Mouse (Mus musculus) left cerebral cortex, postnatal 25 days (tissue): ENCODE measurements around the gene Card11. TPM values are rescaled to one million over a fixed set of nuclear protein-coding genes. Genes with fewer than 3 reads are reported as not detected.

ENCODE experiments used
- DNase-seq, 2 experiments: peaks; one replicate each; pipeline ENCODE4 v3.0.0; 2022; ENCODE audit warnings: low spot score in 2 of 2, mixed read lengths in 1 of 2
- intact Hi-C: fragments of 180-260 bp; cut with DNase I; formaldehyde crosslinking; loops from one replicate; pipeline ENCODE4 v1.15.1; 2025
- total RNA-seq, 2 experiments: library from RNA; stranded (reverse); gene quantifications; 2 replicates each; pipeline ENCODE4 v1.2.3; 2021

Card11 gene
- total RNA-seq, 2 experiments from 2014 or later: 0.16 TPM; not detected in 1

DNA sequence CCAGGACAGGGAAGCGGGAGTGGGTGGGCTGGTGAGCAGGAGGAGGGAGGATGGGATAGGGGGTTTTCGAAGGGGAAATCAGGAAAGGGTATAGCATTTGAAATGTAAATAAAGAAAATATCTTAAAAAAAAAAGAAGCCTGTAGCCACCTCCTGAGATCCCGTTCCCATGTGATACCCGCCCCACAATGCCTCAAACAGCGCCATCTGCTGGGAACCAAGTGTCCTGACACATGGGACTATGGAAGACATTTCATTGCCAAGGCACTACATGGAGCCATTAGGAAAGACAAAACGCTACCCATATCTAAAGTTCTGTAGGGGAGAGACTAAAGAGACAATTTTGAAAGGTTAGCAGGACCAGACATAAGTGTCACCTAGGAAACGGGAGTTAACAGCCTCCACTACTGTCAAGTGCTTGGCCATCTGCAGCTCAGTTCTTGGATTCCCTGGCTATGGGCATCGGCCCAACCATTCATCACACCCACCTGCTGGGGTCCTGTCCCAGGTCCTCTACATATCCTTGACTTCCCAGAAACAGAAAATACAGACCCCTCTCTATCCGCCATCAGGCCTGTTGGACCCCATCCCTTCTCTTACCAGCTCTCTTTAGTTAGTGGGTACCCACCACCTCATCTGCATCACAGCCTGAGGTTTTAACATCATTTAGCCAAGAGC is 65.6 kb downstream of the Card11 start:
- intact Hi-C loops: no loop called here
- DNase-seq: no peak

DNA sequence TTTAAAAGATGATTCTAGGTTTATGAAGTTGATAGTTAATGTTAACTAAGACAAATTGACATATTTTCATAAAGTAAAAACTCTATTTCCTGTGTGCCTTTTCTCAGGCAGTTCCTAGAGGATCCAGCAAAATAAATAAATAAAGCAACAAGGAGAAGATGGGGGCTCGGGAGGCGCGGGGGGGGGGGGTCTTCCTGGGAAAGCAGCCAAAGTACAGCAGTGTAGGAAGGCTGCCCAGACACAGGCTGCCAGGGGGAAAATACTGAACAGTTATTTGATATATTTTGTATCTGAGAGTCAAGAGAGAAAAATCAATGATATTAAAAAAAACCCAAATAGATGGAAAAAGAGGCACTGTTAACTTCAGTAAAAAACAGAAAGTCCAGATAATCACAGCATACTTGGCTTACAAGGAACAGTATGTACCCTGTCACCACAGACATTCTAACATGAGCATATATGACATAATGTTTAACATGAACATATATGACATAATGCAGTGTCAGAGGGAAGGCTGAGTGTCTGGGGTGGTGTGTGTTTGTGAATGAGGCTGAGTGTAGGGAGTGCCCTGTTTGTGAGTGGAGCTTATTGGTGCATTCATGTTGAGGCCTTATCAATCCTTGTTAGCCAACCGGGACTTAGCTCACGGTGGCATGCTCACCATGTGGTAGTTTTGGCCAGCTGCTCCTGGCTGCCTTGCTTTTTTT is 68.7 kb downstream of the Card11 start:
- intact Hi-C loops: no loop called here
- DNase-seq: no peak

DNA sequence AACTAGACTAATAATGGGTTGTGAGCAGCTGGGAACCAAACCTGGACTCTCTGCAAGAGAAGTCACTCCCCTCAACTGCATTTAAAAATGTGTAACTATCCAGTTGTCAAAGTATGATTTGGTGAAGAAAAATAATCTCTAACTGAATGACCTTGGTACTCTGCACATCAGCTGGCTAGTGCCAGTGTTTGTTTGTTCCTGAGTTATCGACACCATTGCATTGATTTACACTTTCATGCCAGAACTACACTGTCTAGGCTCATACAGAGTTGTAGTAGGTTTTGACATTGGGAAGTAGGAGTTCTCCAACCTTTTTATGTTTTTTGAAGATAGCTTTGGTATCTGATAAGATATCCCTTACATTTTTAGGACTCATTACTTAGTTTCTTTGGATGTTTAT is 81.9 kb downstream of the Card11 start:
- intact Hi-C loops: no loop called here
- DNase-seq: no peak

DNA sequence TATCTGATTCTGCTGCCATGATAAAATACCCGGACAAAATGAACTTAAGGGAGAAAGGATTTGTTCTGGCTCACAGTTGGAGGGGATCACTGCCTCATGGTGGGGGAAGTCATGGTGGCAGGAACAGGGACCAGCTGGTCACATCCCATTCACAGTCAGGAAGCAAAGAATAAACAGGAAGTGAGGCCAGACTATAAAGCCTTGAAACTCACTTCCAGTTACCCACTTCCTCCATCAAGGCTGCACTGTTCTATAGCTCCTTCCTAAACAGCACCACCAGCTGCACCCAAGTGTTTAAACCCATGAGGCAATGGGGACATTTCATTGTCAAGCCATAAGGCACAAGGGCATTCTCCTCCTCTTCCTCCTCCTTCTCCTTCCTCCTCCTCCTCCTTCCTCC is 82.6 kb downstream of the Card11 start:
- intact Hi-C loops: no loop called here
- DNase-seq: no peak

DNA sequence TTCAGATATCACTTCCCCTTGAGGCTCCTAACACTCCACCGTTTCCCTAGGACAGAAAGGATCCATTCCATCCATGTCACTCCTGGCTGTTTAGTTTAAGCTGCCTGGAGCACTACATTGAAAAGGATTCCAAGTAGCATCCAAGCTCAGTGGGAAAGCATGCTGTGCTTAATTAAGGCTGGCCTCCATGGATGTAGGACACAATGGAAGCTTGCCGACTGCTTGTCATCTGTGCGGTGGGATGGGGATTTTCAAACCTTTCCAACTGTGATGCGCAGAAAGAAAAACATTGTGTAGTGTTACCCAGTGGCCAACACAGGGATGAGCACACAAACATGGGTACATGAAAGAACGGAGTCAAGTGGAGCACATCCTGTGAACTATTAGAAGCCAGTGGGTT is 89.5 kb downstream of the Card11 start:
- no peak for DNase-seq
- intact Hi-C loops: no loop called here

DNA sequence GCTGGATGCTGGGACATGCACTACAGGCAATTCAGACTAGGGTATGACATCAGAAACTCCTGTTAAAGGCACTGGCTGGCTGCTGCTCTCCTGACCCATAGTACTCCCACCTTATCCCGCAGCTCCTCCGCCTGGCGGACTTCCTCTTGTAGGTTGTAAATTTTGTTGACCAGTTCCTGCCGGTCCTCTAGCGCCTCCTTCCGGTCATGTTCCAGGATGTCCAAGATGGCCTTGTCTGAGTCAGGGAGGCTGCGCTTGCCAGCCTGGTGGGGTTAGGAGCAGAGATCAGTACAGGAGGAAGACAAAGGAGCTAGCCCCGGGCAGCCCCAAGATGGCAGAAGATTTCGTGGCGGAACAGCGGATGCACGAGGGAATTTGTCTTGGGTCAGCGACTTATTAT is 99.5 kb downstream of the Card11 start:
- no peak for DNase-seq
- intact Hi-C loops: no loop called here

DNA sequence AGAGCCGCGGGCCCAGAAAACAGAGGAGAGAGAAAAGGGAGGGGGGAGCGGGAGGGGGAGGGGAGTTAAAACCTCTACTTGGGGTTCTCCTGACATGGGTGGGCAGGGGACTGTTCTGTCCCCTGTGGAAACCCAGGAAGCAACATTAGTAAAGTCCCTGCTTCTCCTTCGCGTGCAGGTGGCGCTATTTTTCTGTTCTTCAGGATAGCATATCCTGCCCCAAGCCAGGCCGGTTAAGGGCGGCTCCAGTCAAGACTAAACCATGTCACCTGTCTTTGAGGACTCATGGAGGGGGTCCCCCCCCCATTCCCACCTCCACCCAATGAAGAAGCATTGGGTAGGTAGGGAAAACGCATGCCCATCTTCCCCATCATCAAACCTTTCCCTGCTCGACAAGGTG is 109.3 kb downstream of the Card11 start:
- DNase-seq: peak in 1 of 2 experiments; percentile 13
- intact Hi-C loops: loop anchor here (2.0 kb wide), 1 partner anchor 50 kb away; no protein-coding TSS in a partner anchor

DNA sequence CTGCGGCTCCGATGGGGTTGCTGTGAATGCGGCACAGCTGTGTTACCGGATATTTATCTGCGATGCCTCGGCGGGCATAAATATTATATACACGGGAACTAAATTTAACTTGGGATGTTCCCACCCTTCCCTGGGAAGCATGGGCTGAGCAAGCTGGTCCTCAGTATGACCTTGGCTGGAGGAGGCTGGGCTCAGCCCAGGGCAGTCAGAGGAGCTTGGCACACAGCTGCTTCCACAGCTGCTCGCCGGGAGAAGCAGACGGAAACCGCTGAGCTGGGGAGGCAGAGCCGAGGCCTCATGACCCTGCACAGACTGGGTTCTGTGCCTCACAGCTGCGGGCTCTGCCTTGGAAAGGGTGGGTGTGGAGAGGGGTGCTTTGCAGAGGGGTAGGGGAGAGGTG is 110.3 kb downstream of the Card11 start:
- DNase-seq: peak; percentile 18 to 29
- intact Hi-C loops: loop anchor here (2.0 kb wide), 1 partner anchor 51 kb away; no protein-coding TSS in a partner anchor

DNA sequence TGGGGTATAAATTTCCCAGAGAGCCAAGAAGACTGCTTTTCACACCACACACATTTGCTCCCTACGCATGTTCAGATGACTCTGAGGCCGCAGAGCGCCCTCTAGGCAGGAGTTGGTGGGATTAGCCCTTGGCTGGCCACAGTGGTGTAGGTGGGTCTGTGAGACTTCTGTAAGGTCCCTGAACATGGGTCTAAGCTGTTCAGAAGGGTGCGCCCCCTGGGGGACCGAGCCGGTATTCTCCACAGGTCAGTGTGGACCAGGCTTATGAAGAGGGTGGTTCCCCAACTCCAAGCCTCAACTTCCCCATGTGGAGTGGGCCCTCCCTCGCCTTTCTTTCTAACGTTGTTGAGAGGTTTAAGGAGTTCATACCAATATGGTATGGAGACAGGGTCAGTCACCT is 110.8 kb downstream of the Card11 start:
- intact Hi-C loops: no loop called here
- peak; percentile 18 to 24 for DNase-seq

DNA sequence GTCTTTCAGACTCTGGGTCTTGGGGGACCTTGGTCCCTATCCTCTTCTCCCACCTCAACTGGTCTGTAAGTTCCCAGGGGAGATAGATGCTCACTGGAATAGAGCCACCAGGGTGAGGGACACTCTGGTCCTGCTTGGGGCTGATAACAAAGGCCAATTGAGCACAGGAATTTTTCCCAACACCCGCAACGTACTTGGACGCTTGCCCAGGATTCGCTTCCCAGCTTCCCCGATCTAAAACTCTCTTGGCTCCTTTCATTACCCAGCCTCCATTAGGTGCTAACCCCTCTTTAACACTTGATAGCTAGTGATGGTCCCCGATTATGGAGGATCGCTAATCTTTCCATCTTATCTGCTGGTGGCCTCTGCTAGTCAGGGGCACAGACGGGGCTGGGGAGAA is 112.5 kb downstream of the Card11 start:
- DNase-seq: no peak
- intact Hi-C loops: no loop called here

DNA sequence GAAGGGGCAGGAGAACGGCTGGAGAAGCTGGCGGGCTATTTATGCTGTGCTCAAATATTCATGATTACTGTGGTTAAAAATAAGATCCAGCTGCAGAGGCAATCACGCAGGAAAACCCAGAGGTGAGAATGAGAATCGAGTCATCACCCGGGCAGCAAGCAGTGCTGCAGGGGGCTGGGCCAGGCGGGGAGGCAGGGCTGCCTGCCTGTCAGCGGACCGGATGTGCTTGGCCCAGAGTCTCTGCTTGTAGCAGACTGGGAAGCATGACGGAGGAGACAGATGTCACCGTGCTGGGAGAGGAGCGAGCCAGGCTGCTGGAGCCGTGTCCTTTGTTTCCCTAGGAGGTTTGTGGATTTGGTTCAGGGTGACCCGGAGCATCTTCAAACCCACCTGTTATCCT is 115.4 kb downstream of the Card11 start:
- intact Hi-C loops: no loop called here

DNA sequence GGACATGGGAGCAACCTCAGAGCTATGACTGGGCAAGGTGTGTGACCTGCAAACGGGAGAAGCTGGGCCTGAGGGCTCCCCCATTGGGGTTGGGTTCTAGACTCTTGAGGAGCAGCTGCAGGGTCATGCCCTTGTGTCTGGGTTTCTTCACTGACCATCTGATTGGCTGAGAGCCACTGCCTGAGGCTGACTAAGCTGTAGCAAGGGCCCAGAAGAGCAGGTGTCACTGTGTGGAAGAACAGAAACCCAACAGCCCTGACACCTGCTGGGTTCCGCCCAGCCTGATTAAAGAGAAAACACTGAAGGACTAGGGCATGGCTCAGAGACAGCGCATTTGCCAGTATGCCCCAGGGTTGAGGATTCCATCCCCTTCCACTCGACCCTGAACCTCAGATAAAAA is 118.0 kb downstream of the Card11 start:
- intact Hi-C loops: no loop called here
- DNase-seq: no peak

More for the DNA sequence above, 115.4 kb downstream of the Card11 start:
- DNase-seq: peak; percentile 18 to 46

DNA sequence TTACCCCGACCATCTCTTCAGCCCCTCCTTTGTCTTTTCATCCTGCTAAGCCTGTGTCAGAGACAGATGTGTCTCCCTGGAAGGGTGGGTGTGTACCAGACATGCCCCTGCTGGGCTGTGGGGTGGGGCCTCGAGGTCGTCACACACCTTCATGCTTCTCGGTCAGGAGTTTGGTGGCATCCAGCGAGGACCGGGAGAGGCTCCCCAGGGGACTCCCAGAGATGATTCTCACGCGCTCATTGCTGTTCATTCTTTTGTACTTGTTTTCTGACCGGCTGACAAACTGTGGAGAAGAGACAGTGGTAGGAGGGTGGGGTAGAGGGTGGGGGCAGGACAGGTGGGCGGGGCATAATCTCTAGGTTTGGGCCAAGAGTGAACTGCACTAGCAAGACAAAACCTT is 120.2 kb downstream of the Card11 start:
- intact Hi-C loops: no loop called here
- DNase-seq: no peak

DNA sequence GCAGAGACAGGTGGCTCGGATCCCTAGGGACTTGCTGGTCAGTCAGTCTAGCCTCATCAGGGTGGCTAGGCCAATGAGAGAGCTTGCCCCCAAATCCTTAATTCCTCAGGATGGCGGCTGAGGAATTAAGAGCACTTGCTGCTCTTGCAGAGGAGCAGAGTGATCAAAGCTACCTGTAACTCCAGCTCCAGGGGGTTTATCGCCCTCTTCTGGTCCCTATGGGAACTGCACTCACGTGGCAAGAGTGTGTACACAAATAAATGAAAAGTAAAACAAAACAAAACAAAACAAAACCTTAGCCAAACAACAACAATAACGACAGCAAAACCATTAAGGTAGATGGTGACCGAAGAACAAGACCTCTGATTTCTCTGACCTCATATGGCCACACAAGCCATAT is 121.7 kb downstream of the Card11 start:
- DNase-seq: no peak
- intact Hi-C loops: no loop called here

DNA sequence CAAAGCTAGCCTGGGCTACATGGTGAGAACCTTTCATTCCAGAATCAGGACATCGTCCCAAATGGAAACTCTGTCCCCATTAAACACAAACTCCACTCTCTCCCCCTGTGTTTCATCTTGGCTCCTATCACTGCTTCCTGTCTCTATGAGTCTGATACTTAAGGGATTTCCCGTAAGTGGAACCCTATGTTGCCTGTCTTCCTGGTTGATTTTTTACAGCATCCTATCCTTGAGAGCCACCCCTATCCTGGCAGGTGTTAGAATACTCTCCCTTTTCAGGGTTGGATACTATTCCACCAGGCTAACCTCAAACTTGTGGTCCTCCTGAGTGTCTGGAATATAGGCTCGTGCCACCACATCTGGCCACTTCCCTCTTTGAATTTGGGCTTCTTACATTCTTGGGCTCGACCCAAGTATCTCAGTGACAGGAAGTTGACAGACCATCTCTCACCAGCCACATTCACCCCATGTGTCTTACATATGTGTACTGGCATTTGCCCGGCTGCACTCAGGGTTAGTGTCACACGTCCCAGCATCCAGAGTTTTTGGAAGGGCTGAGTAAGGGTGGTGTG is 126.6 kb downstream of the Card11 start:
- intact Hi-C loops: loop anchor here (5.0 kb wide), 1 partner anchor 88 kb away; no protein-coding TSS in a partner anchor

DNA sequence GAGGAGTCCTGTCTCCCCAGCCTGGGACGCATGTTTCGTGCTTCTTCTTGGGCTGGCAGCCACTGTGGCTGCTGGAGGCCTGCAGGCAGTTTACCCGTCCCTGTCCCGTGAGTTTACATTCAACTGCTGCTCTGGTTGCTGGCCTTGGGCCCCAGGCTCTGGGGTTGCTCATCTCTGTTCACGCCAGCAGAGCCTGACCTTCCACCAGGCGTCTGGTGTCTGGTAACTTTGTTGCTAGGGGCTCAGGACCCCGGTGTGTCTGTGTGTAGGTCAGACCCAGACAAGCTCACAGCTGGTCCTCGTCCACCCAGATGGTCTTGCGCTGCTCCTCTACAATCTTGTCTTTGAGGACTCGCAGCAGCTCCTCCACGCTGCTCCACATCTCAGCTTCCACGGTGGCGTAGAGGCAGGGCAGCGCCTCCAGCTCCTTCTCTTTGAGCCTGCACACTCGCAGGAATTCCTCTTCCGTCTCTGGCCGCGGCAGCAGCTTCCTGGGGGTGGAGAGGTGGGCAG is 127.3 kb downstream of the Card11 start:
- intact Hi-C loops: loop anchor here (5.0 kb wide), 1 partner anchor 89 kb away; no protein-coding TSS in a partner anchor
- peak; percentile 21 to 62 for DNase-seq

More for the DNA sequence above, 126.6 kb downstream of the Card11 start:
- no peak for DNase-seq

DNA sequence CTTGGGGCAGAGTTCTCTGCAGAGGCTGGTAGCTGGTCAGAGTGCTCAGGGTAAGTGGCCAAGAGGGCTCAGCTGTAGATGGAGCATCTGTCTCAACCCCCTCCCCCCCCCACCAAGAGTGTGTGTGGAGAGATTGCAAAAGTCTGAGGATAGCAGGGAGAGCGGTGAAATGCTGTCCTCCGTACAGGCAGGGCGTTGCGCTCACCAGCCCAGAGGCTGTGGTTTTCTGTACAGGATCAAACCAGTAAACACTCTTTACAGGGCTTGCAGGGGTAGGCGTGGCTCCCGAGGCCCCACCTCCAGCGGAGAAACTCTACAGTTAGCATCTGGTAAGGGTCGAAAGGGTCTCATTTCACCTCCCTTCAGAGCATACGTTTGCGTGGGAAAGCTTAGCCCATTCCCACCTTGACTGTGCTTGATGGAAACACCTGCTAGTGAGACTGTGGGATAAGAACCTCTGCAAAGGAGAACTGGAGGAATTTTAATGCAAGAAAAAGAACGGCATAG is 127.8 kb downstream of the Card11 start:
- DNase-seq: no peak
- intact Hi-C loops: loop anchor here (5.0 kb wide), 1 partner anchor 90 kb away; no protein-coding TSS in a partner anchor

DNA sequence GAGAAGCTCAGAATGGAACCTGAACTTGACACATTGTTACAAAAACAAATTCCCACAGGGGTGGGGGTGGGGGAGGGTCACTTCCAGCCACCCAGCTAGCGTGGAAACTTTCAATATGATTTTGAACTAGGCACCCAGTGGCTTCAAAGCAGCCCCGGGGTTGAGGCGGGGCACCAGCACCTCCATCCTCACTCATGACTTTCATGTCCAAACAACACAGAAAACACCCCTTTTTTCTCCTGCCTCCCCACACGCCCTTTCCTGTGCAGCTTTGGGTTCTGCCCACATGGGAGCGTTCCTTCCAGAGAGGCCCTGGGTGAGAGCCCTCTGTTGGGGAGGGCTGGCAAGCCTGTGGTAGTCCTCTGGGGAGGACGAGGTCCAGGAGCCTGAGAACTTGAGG is 129.1 kb downstream of the Card11 start:
- intact Hi-C loops: loop anchor here (5.0 kb wide), 1 partner anchor 91 kb away; no protein-coding TSS in a partner anchor
- DNase-seq: no peak

DNA sequence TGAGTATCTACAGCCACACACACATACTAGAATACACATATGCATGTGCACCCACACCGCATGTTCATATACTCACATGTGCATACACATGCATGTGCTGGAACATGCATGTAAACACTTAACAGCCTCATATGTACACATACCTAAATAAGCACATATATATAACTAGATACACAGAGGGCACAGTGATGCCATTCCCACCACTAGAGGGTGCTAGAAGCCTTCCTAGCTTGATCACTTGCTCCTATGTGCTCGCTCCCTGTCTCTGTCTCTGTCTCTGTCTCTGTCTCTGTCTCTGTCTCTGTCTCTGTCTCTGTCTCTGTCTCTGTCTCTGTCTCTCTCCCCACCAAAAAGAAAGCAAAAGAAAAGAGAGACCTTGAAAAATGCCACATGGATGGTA is 131.3 kb downstream of the Card11 start:
- intact Hi-C loops: loop anchor here (5.0 kb wide), 1 partner anchor 208 kb away; no protein-coding TSS in a partner anchor

DNA sequence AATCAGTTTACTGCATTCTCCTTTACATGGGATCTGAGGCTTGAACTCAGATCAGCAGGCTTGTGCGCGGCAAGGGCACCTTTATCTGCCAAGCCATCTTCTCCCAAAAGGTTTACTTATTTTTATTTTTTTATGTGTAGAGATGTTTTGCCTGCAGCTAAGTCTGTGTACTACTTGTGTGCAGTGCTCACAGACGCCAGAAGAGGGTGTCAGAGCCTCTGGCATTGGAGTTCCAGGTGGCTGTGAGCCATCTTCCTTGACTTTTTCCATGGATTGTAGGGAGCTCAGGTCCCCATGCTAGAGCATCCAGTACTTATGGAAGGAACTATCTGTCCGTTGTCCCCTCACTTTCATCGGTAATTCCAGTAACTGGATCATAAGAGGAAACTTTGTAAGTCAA is 140.7 kb downstream of the Card11 start:
- DNase-seq: no peak
- intact Hi-C loops: no loop called here

More for the DNA sequence above, 131.3 kb downstream of the Card11 start:
- peak; percentile 74 to 77 for DNase-seq
